Mouse (Mus musculus) testis, adult 2 months (tissue): ENCODE measurements around the gene Dhrs3.

Experiments used
- CTCF ChIP-seq: fragments of 200-500 bp; IDR thresholded peaks from 2 replicates; pipeline ENCODE4 v1.5.1; 2012; ENCODE audit warnings: low read depth, mild to moderate bottlenecking, inconsistent platforms, low read length, moderate library complexity; ENCODE audit not compliant: control insufficient read depth, insufficient read depth, insufficient replicate concordance
- POLR2A ChIP-seq: fragments of 200-500 bp; IDR thresholded peaks from 2 replicates; pipeline ENCODE4 v1.6.1; 2012; ENCODE audit warnings: low read depth, mild to moderate bottlenecking, inconsistent platforms, low read length, moderate library complexity; ENCODE audit not compliant: control insufficient read depth

DNA sequence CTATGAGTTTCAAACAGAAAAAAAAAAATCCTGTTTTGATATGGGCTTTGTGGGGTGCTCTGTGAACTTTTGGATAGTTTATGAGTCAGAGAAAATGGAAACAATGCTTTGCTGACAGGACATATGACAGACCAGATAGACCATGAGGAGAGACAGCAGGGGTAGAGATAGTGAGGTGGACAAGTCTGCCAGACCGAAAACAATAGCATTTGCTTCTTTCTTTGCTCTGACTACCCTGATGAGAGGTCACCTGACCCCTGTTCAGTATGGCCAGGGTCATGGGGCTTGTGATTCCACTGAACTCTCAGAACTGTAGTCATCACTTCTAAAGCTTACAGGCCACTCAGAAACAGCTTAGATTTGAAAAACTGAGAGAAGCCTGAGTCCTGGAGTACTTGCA, 84.4 kb downstream of the Dhrs3 start:
- TF ChIP-seq CTCF (no peak), POLR2A (no peak)
